8 mouse cellular contexts compared by ENCODE assay signal in the genomic region with DNA sequence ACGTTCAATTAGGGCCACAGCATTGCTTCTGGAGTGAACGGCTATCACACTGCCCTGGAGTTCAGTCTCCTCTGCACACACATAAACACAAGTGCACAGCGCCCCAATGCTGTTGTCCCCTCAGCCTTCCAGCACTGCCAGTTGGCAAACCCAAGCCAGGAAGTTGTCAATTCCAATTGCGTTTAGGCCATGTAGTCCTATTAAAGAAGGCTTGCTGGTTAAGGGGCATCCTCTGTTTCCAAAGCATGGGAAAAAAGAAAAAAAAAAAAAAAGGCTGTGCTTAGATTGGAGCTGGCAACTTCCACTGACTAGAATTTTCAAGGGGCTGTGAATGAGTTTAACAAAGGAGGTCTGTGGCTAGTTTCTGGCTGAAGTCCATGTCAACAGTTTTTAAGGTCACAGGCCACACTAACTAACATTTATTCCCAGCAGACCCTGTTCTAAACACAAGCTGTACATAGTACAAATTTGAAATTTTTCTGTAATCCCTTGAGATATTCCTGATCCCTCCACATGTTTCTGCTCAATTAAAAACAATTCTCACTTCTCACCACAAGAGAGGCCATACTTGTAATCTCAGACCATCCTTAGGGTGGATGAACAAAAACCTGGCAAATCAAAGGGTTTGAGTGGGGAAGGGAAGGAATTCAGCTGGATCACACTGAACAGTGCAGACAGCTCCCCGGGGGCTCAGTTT.
DNase-seq lines count a peak whose midpoint lies in the region; ATAC-seq lines count a peak whose summit lies in the region.

No protein-coding gene starts in this region.

- H3K36me3 ChIP-seq in hindbrain, embryonic 15.5 days, result no peaks in the 10 kb centered on the region
- H3K36me3 ChIP-seq in hindbrain, embryonic 12.5 days, result no peaks in the 10 kb centered on the region
- H3K36me3 ChIP-seq in heart, embryonic 15.5 days, result no peaks in the 10 kb centered on the region

- peak; percentile 23 for DNase-seq in brain, adult 2 months (ENCODE audit: low read depth, low spot score)
- peak; percentile 22 for DNase-seq in lung, postnatal 10 days
- DNase-seq in embryo, embryonic 10.5 days (ENCODE audit: low spot score), result no peak
- DNase-seq in spleen, postnatal 14 days (ENCODE audit: low spot score in 2 of 2), result no peak
- DNase-seq in adrenal gland, adult 8-10 months, result no peak

- H3K9me3 ChIP-seq in hindbrain, embryonic 15.5 days, result no peaks in the 10 kb centered on the region
- no peaks in the 10 kb centered on the region for H3K9me3 ChIP-seq in hindbrain, embryonic 12.5 days (replicated peaks)
- H3K9me3 ChIP-seq in heart, embryonic 15.5 days (replicated peaks), result no peaks in the 10 kb centered on the region

- peak; percentile 79 for ATAC-seq in hindbrain, embryonic 15.5 days (ENCODE audit: low FRiP score, low read depth)
- no peak for ATAC-seq in hindbrain, embryonic 12.5 days (ENCODE audit: low FRiP score)
- no peak for ATAC-seq in heart, embryonic 15.5 days (replicated peaks; ENCODE audit: insufficient number of reproducible peaks, insufficient read depth, low FRiP score, low read depth)

- 68% methylated on average over 5 of the region's 5 CpGs for WGBS in hindbrain, embryonic 15.5 days
- 69% methylated on average over 5 of the region's 5 CpGs for WGBS in hindbrain, embryonic 12.5 days
- 54% methylated on average over 5 of the region's 5 CpGs for WGBS in heart, embryonic 15.5 days

- H3K4me2 ChIP-seq in hindbrain, embryonic 15.5 days, result no peak overlapping the region
- no peak overlapping the region for H3K4me2 ChIP-seq in hindbrain, embryonic 12.5 days (replicated peaks)
- no peak overlapping the region for H3K4me2 ChIP-seq in heart, embryonic 15.5 days

- peak overlapping the region; percentile 18; the same call in 1 of the 2 replicates for H3K27ac ChIP-seq in hindbrain, embryonic 15.5 days (replicated peaks)
- no peak overlapping the region for H3K27ac ChIP-seq in hindbrain, embryonic 12.5 days
- 0 out of 2 replicates have a peak overlapping the region, but pooled peaks have one; percentile 8 for H3K27ac ChIP-seq in heart, embryonic 15.5 days

- H3K27me3 ChIP-seq in hindbrain, embryonic 15.5 days, result no peaks in the 10 kb centered on the region
- no peaks in the 10 kb centered on the region for H3K27me3 ChIP-seq in hindbrain, embryonic 12.5 days
- H3K27me3 ChIP-seq in heart, embryonic 15.5 days, result no peaks in the 10 kb centered on the region

- H3K4me1 ChIP-seq in hindbrain, embryonic 15.5 days (replicated peaks), result 0 out of 2 replicates have a peak, but pooled peaks cover 4% of the 10 kb centered on the region
- no peaks in the 10 kb centered on the region for H3K4me1 ChIP-seq in hindbrain, embryonic 12.5 days
- peaks cover 6% of the 10 kb centered on the region; the same call in 1 of the 2 replicates for H3K4me1 ChIP-seq in heart, embryonic 15.5 days (replicated peaks)

- H3K4me3 ChIP-seq in hindbrain, embryonic 15.5 days, result no peak overlapping the region
- no peak overlapping the region for H3K4me3 ChIP-seq in hindbrain, embryonic 12.5 days
- no peak overlapping the region for H3K4me3 ChIP-seq in heart, embryonic 15.5 days

- H3K9ac ChIP-seq in hindbrain, embryonic 15.5 days, result no peak overlapping the region
- H3K9ac ChIP-seq in hindbrain, embryonic 12.5 days, result no peak overlapping the region
- no peak overlapping the region for H3K9ac ChIP-seq in heart, embryonic 15.5 days

Comparison
In these comparisons a context has a peak if more than half of its experiments do, and no peak if none do; other contexts are left out.
1. DNase-seq: peak in brain, adult 2 months (single experiment) and lung, postnatal 10 days (single experiment); none in embryo, embryonic 10.5 days (single experiment), spleen, postnatal 14 days (0 of 2) and adrenal gland, adult 8-10 months (single experiment).